ENCODE assay signal across 28 mouse cellular contexts in genomic region chr10:33872672-33873398, GRCm38 (mm10). TPM values are rescaled to one million over a fixed set of nuclear protein-coding genes. Genes with fewer than 3 reads are reported as not detected.
"Had no signal": no experiment of that assay in that cellular context is flagged by ENCODE, and none has a peak within 500 bp of the region (broad histone marks: within the 10 kb centered on the region; RNA-seq: fewer than 3 reads in every experiment).

No protein-coding gene starts in this region.

- DNase-seq: layer of hippocampus, postnatal 36 days; liver, embryonic 13.5 days; lung, adult 2 months; lung, postnatal 14 days; lung, postnatal 4 days; midbrain, embryonic 14.5 days; right cerebral cortex, postnatal 14 days; right cerebral cortex, postnatal 4 days; thymus, adult 2 months; thymus, postnatal 25 days had no signal

- ATAC-seq: intestine, embryonic 16.5 days had no signal

- H3K27me3 ChIP-seq: liver, embryonic 13.5 days had no signal

- H3K9ac ChIP-seq: liver, embryonic 13.5 days had no signal

- H3K4me3 ChIP-seq: left cerebral cortex, adult 2 months; liver, embryonic 13.5 days had no signal

- H3K27ac ChIP-seq: left cerebral cortex, adult 2 months; liver, embryonic 13.5 days; stomach, postnatal 0 days had no signal

- H3K4me2 ChIP-seq: liver, embryonic 13.5 days; midbrain, embryonic 11.5 days had no signal

- H3K36me3 ChIP-seq: liver, embryonic 13.5 days had no signal

- H3K4me1 ChIP-seq: liver, embryonic 13.5 days had no signal

- H3K9me3 ChIP-seq: liver, embryonic 13.5 days had no signal

RNA-seq across cellular contexts. Expression of gene Sult3a1, which starts 15.3 kb away (rescaled TPM):
- total RNA-seq: layer of hippocampus, adult 8-10 months; layer of hippocampus, postnatal 10 days; layer of hippocampus, postnatal 36 days; left cerebral cortex, adult 2 months; left cerebral cortex, postnatal 10 days; left cerebral cortex, postnatal 36 days; megakaryocyte progenitor cell, adult 5-6 weeks; megakaryocyte-erythroid progenitor cell, adult 5-6 weeks; midbrain, postnatal 0 days had no signal
- polyA plus RNA-seq: intestine, embryonic 16.5 days; limb, embryonic 11.5 days; limb, embryonic 14.5 days; liver, embryonic 13.5 days; liver, embryonic 16.5 days; lung, adult 2 months; lung, embryonic 16.5 days; midbrain, embryonic 11.5 days; midbrain, embryonic 14.5 days; midbrain, postnatal 0 days; neural tube, embryonic 11.5 days; neural tube, embryonic 14.5 days; stomach, embryonic 14.5 days; stomach, postnatal 0 days; thymus, adult 2 months had no signal

RNA-seq across cellular contexts. Expression of gene Rsph4a, which starts 32.1 kb away (rescaled TPM):
- total RNA-seq: megakaryocyte progenitor cell, adult 5-6 weeks; megakaryocyte-erythroid progenitor cell, adult 5-6 weeks had no signal
- polyA plus RNA-seq: limb, embryonic 11.5 days; liver, embryonic 13.5 days; stomach, postnatal 0 days had no signal
